Mouse (Mus musculus) CD8-positive naive resting alpha-beta T cell, adult 2 months (primary cell): ENCODE results near the gene Vamp5.

Experiments
- DNase-seq, 2 experiments: peaks; one replicate each; pipeline ENCODE4 v3.0.0; 2022; ENCODE audit warnings: low read depth in 2 of 2, low spot score in 2 of 2

Gene Vamp5

GRCm38 (mm10) chr6:72366844-72367443, 13.3 kb downstream of the Vamp5 start, which contains the start of gene Rnf181:
TSS of gene Rnf181 (minus strand) at chr6:72366956.
- DNase-seq = no peak

DNA sequence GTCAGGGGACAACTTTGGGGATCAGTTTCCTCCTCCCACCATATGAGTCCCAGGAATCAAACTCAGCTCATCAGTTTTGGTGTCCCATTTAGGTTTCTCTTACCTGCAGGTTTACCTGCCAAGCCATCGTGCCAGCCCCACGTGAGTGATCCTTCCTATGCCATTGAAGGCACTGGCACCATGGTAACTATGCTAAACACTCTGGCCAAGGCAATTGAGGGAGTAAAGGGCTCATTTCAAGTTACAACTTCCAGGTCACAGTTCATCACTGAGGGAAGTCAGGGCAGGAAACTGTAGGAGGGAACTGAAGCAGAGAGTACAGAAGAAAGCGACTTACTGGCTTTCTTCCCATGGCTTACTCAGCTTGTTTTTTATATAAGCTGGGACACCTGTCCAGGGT, 14.0 kb downstream of the Vamp5 start:
- no peak for DNase-seq

GRCm38 (mm10) chr6:72364985-72365384, 15.3 kb downstream of the Vamp5 start:
- DNase-seq = no peak

- DNase-seq = no peak
Measured at GRCm38 (mm10) chr6:72364009-72364408, 16.3 kb downstream of the Vamp5 start.

DNA sequence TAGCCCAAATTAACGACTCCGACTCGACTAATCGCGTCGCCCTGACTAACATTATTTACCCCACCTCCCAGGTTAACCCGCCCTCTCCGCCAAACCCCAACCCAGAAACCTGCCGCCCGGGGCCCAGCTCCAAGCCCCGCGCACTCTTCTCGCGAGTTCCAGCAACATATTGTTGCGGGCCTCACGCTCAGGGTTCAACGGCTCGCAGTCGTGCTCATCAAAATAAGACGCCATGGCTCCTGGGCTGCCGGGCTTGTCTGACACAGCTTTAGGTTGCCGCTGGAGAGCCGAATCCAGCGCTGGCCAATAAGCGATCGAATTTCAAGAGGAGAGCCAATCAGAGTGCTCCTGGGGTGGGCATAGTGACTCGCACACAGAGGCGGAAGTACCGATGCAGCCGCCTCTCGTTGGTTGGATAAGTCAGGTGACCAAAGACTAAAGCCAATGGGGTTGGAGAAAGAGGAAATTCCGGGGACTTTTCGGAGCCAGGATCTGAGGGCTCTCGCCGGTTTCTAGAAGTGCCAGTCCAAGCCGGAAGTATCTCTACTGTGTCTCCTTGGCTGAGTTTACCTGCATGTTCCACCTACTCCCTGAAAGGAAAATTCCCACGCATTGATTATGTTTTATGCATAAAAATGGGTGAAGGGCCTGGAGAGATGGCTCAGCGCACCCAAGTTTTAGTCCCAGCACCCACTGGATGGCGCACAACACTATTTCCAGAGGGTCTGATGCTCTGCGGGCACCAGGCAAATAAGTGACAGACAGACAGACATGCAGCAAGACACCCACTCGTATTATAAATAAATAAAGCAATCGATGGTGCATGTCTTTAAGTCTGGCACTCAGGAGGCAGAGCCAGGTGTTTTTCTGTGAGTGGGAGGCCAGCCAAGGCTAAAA, 17.9 kb downstream of the Vamp5 start:
- peak; percentile 94 to 95 for DNase-seq

DNA sequence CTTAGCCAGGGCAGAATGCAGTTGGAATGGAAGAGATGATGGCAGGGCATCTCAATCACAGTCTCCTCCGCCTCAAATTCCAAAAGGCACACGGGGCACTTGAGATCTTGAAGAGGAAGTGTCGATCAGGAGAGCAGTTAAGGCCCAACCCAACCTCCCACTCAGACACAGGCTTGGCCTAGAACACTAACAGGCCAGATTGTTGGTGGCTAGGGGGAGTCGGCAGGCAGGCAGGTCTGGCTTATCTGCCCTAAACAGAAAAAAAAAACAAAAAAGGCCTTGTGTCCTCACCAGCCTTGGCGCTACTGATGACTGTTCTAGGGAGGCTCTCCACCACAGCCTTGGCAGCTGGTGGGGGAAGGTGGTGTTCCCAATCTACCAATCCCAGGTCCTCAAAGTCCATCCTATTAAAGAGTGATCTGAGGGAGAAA, 19.1 kb downstream of the Vamp5 start:
- DNase-seq = no peak

DNA sequence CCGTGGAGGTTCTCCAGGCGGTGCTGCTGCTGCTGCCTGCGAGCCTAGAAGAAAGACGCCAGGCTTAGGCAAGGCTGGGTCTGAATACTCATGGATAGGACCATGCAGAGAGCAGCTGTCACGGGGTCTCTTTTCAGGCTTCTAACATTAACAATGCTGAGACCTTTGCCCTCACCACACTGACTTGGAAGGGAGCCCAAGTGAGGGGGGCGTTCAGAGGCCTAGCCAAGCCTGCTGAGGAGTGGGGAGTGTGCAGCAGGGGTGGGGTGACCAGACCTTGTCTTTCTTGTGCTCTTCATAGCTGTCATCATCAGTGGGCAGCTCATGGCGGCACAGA, 19.7 kb downstream of the Vamp5 start:
- DNase-seq = no peak

DNA sequence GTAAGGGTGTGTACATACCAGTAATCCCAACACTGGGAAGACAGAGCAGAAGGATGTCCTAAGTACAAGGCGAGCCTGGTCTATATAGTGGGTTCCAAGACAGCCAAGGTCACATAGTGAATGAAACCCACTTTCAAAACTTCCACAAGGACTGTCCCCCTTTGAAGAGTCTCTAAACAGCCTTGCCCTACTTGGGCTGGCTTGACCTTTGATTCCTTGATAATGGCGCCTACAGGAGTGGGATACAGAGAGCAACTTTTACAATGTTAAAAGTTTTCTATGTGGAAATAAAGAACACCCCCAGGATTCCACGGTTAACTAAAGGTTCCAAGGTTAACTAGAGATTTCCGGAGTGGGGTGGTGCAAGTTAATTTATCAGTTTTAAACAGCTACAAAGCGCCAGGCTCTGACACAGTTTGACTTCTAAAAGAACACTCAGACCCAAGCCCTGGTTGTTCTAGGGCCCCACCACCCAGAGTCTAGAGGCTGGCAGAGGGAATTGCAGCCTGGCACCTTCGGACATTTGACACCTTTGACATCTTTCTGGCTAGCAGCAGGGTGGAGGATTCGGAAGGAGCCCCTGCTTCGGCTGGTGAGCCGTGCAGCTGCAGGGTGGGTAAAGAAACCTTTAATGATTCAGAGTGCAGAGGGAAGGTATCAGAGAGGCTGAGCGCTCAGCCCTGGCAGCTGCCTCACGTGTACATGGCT, 20.2 kb downstream of the Vamp5 start:
- DNase-seq = no peak

DNA sequence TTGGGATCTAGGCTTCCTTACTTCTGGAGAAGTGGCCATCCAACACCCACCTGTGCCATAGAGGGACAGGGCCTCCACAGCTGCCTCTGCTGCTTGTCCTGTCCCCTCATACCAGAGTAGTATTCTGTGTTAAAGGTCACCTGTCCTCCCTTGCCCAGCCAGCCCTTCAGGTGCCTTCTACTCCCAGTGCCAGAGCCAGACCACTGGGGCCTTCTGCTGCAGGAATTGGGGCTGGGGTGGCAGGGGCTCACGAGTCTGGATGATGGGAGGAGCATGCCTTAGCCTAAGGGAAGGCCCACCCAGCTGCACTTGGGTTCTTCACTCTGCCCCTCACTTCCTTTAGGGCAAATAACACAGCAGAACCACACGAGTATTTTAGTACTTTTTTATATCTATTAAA, 20.9 kb downstream of the Vamp5 start:
- DNase-seq = no peak

DNA sequence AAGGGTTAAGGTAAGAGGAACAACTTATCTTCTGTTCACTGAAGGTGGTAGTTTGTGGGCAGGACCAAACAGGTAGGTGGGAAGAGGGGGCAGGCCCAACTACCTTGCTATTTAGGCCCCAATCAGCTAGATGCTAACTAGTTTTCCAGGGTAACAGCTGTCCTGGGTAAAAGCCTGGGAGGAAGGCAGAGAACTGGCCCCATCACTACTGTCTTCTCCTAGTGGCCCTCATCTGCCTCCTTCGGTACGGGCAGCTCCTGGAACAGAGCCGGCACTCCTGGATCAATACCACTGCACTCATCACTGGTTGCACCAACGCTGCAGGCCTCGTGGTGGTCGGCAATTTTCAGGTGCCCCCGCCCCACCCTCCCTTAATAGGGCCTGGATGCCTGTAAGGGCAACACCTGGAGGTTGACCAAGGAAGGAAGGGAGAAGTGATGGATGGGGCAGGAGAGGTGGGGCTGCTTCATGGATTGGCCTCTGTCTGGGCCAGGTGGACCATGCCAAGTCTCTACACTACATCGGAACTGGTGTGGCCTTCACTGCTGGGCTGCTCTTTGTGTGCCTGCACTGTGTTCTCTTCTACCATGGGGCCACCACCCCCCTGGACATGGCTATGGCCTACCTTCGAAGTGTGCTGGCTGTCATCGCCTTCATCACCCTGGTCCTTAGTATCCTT, 22.0 kb downstream of the Vamp5 start:
- no peak for DNase-seq

DNA sequence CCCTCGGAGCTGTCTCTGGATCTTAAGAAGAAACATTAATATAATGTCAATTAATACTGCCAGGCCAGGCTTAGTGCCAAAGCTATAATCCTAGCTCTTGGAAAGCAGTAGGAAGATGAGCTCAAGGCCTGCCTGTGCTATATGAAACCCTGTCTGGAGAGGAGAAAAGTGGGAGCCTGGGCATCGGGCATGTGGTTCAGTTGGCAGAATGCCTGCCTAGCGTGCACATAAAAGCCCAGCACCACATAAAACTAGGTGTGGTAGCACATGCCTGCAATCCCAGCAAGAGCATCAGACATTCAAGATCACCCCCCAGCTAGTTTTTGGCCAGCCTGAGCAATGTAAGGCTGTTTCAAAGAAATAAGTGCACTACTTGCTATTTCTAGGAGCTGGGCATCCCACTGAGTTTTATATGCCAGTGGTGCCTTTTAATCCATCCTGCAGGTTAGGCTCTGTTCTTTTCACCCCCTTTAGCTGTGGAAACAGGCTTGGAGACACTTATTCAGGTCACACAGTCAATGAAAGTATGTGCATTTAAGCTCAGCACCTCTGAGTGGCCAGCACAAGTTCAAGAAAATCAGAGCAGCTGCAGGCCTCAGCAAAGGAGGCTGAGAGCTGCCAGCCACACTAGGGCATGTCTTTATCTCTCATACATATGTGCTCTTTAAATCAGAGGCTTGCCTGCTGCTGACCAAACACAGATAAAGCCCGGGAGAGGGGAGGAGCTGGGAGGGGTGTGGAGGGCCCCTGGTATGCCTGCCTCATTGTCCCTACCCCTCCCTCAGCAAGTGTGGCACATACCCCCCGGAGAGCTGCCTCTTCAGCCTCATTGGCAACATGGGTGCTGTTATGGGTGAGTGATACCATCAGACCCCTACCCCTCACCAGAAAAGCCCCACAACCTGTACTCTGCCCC, 22.8 kb downstream of the Vamp5 start:
- DNase-seq = no peak

DNA sequence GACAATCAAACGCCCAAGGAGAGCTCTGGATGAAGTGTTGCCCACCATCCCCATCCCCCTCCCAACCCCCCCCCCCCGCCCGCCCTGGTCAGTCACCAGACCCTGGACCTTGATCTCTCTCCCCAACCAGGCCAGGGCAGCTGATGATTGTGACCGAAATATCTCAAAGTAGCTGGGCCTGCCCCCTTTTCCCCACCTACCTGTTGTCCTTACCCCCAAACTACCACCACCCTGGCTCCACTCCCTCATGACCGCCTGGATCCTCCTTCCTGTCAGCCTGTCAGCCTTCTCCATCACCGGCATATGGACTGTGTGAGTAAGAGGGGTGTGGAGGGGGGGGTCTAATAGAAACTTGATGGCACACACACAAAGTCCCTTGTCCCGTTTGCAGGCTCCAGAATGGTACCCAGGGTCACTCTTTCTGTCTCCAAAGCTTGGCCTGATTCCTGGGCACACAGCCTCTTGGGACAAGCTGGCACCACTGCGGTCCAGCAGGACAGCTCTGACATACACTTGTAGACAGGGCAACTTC, 24.2 kb downstream of the Vamp5 start:
- no peak for DNase-seq

- peak; percentile 20 to 25 for DNase-seq
Measured at GRCm38 (mm10) chr6:72355066-72355911, 25.0 kb downstream of the Vamp5 start, which contains the start of gene Tmem150a. TSS of gene Tmem150a (plus strand) at chr6:72355447.

DNA sequence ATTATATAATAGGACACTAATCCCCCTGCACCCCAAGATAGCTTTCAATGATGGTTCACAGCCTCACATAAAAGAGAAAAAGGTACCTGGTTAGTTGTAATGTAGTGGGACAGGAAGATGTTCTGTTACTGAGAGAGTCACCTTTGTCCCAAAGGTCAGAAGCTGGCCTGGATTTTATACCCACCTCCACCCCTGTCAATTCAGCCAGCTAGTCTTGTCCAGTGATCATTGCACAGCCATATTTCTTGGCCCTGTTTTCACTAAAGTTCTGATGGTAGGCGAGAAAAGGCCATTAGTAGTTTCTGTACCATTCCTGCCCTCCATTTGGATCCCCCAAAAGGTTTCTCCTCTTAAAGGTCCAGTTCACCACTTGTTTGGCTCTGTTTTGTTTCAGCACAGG, 26.2 kb downstream of the Vamp5 start:
- DNase-seq = no peak

DNA sequence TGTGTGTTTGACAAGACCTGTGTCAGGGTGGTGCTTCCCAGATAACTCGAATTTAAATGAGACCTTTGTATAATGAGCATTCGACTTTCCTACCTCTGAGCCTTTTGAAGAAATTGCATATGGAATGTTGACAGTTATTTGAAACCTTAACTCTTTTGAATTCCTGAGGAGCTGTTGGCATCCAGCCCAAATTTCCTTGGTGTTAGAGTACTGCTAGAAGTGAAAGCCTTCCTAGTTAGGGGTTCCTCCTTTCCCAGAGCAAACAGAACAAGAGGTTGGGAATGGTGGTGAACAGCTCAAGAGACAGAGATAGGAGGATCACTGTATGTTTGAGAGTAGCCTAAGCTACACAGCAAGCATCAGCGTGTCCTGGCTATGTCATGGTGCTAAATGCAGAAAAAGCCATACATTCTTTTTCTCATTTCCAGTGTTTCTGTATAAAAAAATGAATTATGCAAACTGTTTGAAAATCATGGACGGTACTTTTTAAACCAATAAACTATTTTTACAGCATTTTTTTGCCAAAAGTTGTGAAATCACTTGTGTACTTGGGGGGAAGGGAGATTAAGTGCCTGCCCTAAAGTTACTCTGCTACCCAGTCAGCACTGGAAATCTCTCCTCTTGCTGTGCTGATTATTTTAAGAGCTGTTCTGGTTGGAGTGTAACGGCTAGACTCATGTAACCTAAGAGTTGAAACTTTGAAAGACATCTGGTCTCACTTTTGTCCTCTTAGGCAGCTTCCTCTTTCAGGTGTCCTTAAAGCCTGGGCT, 27.4 kb downstream of the Vamp5 start:
- no peak for DNase-seq

- DNase-seq = no peak
Measured at GRCm38 (mm10) chr6:72350214-72350613, 30.1 kb downstream of the Vamp5 start.

DNA sequence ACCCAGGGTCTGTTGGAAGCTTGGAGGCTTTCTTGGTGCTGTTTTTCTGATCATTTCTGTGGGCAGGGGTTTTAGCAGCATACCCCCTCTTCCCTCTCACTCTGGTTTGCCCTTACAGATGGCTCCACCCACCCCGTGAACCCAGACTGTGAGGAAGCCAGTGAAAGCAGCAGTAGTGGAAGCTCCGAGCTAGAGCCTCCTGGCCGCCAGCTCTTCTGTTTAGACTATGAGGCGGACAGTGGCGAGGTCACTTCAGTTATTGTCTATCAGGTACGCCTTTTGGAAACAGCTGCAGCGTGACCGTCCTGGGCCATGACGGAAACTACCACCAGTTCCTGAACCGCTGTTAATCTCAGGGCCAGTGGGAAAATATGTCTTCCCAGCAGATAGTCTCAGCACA, 31.9 kb downstream of the Vamp5 start:
- DNase-seq = no peak

DNA sequence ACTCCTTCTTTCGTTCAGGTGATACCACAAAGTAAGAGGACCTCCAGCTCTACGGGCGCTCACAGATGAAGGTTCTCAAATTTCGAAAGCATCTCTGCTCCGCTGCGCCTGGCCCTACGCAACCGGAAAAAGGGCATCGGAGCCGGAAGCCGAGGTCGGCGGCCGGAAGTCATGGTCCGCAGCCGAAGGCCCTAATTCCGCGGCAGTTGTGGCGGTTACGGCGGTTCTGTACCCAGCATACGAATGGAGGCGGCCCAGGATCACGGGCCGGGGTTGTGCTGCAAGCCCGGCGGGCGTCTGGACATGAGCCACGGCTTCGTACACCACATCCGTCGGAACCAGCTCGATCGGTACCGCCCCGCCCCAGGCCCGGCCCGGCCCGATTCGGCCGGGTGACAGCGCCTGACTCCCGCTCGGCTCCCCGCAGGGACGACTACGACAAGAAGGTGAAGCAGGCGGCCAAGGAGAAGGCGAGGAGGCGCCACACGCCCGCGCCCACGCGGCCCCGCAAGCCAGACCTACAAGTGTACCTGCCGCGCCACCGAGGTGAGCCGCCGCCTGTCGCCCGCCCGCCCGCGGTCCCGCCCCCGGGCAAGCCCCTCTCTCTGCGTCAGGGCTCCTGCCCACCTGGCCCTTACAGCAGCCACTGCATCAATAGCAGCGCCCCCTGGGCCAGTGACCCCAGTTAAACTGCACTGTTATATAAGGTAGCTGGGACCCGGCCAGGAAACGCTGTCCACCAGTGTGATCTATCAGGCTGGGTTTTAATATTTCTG, 32.9 kb downstream of the Vamp5 start, which contains the start of gene 0610030E20Rik:
Gene 0610030E20Rik, plus strand, starts transcription at position 152 of the 776 bp plus-strand sequence.
- DNase-seq = peak; percentile 60 to 70
